Mouse (Mus musculus) forebrain, postnatal 0 days (tissue): ENCODE measurements at regions not wholly inside any gene's neighbourhood (a gene's known extent, or its start where the extent isn't known, plus 50 kb on each side); places are given as distances from the start of the nearest gene placed in this dataset.

Source experiments
- ATAC-seq: fragments of 200-750 bp; cut with Nextera tagmentation; 2 replicates; pipeline ENCODE4 v1.8.0; 2017; ENCODE audit warnings: mild to moderate bottlenecking, moderate library complexity
- DNase-seq: peaks from one replicate; pipeline ENCODE4 v3.0.0-alpha.2; 2015
- H3K27ac ChIP-seq: fragments of 300-500 bp; sonication (generic); 2 replicates; pipeline ENCODE4 v1.5.1; 2014; ENCODE audit warnings: low read depth, mild to moderate bottlenecking, antibody characterized with exemption, low read length, moderate library complexity, mixed read lengths
- H3K27me3 ChIP-seq: fragments of 300-500 bp; sonication (generic); 2 replicates; pipeline ENCODE4 v1.6.1; 2014; ENCODE audit warnings: mild to moderate bottlenecking, low read length, mixed read lengths; ENCODE audit not compliant: insufficient read depth
- H3K36me3 ChIP-seq: fragments of 300-500 bp; sonication (generic); 2 replicates; pipeline ENCODE4 v1.6.1; 2014; ENCODE audit warnings: mild to moderate bottlenecking, moderate library complexity; ENCODE audit not compliant: insufficient read depth
- H3K4me1 ChIP-seq: fragments of 300-500 bp; sonication (generic); 2 replicates; pipeline ENCODE4 v1.6.1; 2014; ENCODE audit warnings: antibody characterized with exemption; ENCODE audit not compliant: insufficient read depth
- H3K4me2 ChIP-seq: fragments of 300-500 bp; sonication (generic); 2 replicates; pipeline ENCODE4 v1.6.1; 2014; ENCODE audit warnings: low read depth, mild to moderate bottlenecking, moderate library complexity
- H3K4me3 ChIP-seq: fragments of 300-500 bp; sonication (generic); 2 replicates; pipeline ENCODE4 v1.5.1; 2014; ENCODE audit warnings: low read depth, low read length, mixed read lengths
- H3K9ac ChIP-seq: fragments of 300-500 bp; sonication (generic); 2 replicates; pipeline ENCODE4 v1.6.1; 2014; ENCODE audit warnings: mild to moderate bottlenecking
- H3K9me3 ChIP-seq: fragments of 300-500 bp; sonication (generic); 2 replicates; pipeline ENCODE4 v1.6.1; 2016; ENCODE audit warnings: low read length
- CTCF ChIP-seq: sonication (generic); IDR thresholded peaks from 2 replicates; pipeline ENCODE4 v1.5.1; 2016; ENCODE audit warnings: antibody characterized with exemption, control low read depth, low read depth
- WGBS: fragments of 180-500 bp; shearing (Covaris S2); extraction: QIAGEN DNeasy Blood & Tissue Kit; methylation state at CpG from one replicate; pipeline ENCODE4 v1.1.7; 2014; 5-methylcytosine and 5-hydroxymethylcytosine counted together

GRCm38 (mm10) chr16:75104894-75105293, 481.0 kb downstream of the Lipi start:
- Histone ChIP-seq H3K9me3 (no peaks in the 10 kb centered on the region), H3K4me1 (no peaks in the 10 kb centered on the region), H3K4me2 (no peak overlapping the region), H3K9ac (no peak overlapping the region), H3K27ac (no peak overlapping the region), H3K4me3 (no peak overlapping the region), H3K27me3 (no peaks in the 10 kb centered on the region), H3K36me3 (no peaks in the 10 kb centered on the region)
- 40% methylated on average over 6 of the region's 6 CpGs for WGBS
- DNase-seq (peak; percentile 10), ATAC-seq (peak; percentile 36; the same call in 1 of the 2 replicates)
- TF ChIP-seq CTCF: no peak

GRCm38 (mm10) chr16:75093163-75093562, 492.7 kb downstream of the Lipi start:
- Histone ChIP-seq H3K4me2 (peak overlapping the region; percentile 50), H3K27ac (no peak overlapping the region), H3K4me3 (peak overlapping the region; percentile 26), H3K9ac (peak overlapping the region; percentile 40; the same call in 1 of the 2 replicates), H3K27me3 (no peaks in the 10 kb centered on the region), H3K4me1 (peaks cover 9% of the 10 kb centered on the region; the same call in 1 of the 2 replicates), H3K36me3 (no peaks in the 10 kb centered on the region), H3K9me3 (no peaks in the 10 kb centered on the region)
- WGBS: 29% methylated on average over 6 of the region's 6 CpGs
- DNase-seq (no peak), ATAC-seq (peak; percentile 32; the same call in 1 of the 2 replicates)
- no peak for TF ChIP-seq CTCF

- peak overlapping the region; percentile 40 for H3K9ac ChIP-seq
- H3K4me1 ChIP-seq: peaks cover 9% of the 10 kb centered on the region; the same call in 1 of the 2 replicates
- H3K27me3 ChIP-seq: no peaks in the 10 kb centered on the region
- ATAC-seq (peak; percentile 47; the same call in 1 of the 2 replicates), DNase-seq (peak; percentile 41)
- peak overlapping the region; percentile 26 for H3K4me3 ChIP-seq
- WGBS: 13% methylated on average over 12 of the region's 12 CpGs
- no peaks in the 10 kb centered on the region for H3K36me3 ChIP-seq
- no peak for TF ChIP-seq CTCF
- H3K27ac ChIP-seq: peak overlapping the region; percentile 51; the same call in 1 of the 2 replicates
- peak overlapping the region; percentile 50 for H3K4me2 ChIP-seq
- no peaks in the 10 kb centered on the region for H3K9me3 ChIP-seq
These were observed 493.3 kb downstream of the Lipi start for GRCm38 (mm10) chr16:75092471-75093130.

- peak overlapping the region; percentile 26 for H3K4me3 ChIP-seq
- no peaks in the 10 kb centered on the region for H3K36me3 ChIP-seq
- DNase-seq: peak; percentile 5
- no peaks in the 10 kb centered on the region for H3K9me3 ChIP-seq
- peak overlapping the region; percentile 40 for H3K9ac ChIP-seq
- no peak for TF ChIP-seq CTCF
- H3K27ac ChIP-seq: no peak overlapping the region; the same call in 1 of the 2 replicates
- 40% methylated on average over 2 of the region's 2 CpGs for WGBS
- H3K4me2 ChIP-seq: peak overlapping the region; percentile 50
- ATAC-seq: no peak
- H3K27me3 ChIP-seq: no peaks in the 10 kb centered on the region
- H3K4me1 ChIP-seq: peaks cover 9% of the 10 kb centered on the region; the same call in 1 of the 2 replicates
These were observed 493.9 kb downstream of the Lipi start for GRCm38 (mm10) chr16:75091931-75092330.

GRCm38 (mm10) chr16:75089383-75090035, 496.4 kb downstream of the Lipi start:
- H3K9ac ChIP-seq: no peak overlapping the region
- H3K4me2 ChIP-seq: no peak overlapping the region
- H3K27ac ChIP-seq: no peak overlapping the region
- no peaks in the 10 kb centered on the region for H3K9me3 ChIP-seq
- peak; percentile 5 for DNase-seq
- whole genome bisulfite sequencing: 53% methylated on average over 6 of the region's 6 CpGs
- H3K4me3 ChIP-seq: no peak overlapping the region
- H3K36me3 ChIP-seq: no peaks in the 10 kb centered on the region
- H3K4me1 ChIP-seq: peaks cover 9% of the 10 kb centered on the region; the same call in 1 of the 2 replicates
- no peak for ATAC-seq
- no peaks in the 10 kb centered on the region for H3K27me3 ChIP-seq
- no peak for TF ChIP-seq CTCF

GRCm38 (mm10) chr16:75088701-75089100, 497.2 kb downstream of the Lipi start:
- Histone ChIP-seq H3K4me2 (no peak overlapping the region), H3K27me3 (no peaks in the 10 kb centered on the region), H3K9me3 (no peaks in the 10 kb centered on the region), H3K4me3 (no peak overlapping the region), H3K4me1 (peaks cover 9% of the 10 kb centered on the region; the same call in 1 of the 2 replicates), H3K27ac (no peak overlapping the region), H3K36me3 (no peaks in the 10 kb centered on the region), H3K9ac (no peak overlapping the region)
- no peak for DNase-seq
- no peak for ATAC-seq
- 83% methylated on average over 5 of the region's 5 CpGs for WGBS
- TF ChIP-seq CTCF: no peak

- no peak overlapping the region for H3K27ac ChIP-seq
- no peaks in the 10 kb centered on the region for H3K27me3 ChIP-seq
- DNase-seq (no peak), ATAC-seq (no peak)
- no peaks in the 10 kb centered on the region for H3K9me3 ChIP-seq
- no peak overlapping the region for H3K4me2 ChIP-seq
- no peak for TF ChIP-seq CTCF
- 77% methylated on average over 5 of the region's 5 CpGs for WGBS
- H3K9ac ChIP-seq: no peak overlapping the region
- H3K36me3 ChIP-seq: no peaks in the 10 kb centered on the region
- no peak overlapping the region for H3K4me3 ChIP-seq
- H3K4me1 ChIP-seq: no peaks in the 10 kb centered on the region
These were observed 520.6 kb downstream of the Lipi start for GRCm38 (mm10) chr16:75065281-75065680.
